Mouse (Mus musculus) liver, adult 2 months (tissue): ENCODE measurements at regions not wholly inside any gene's neighbourhood (a gene's known extent, or its start where the extent isn't known, plus 50 kb on each side); places are given as distances from the start of the nearest gene placed in this dataset.

Source experiments
- DNase-seq: peaks from one replicate; pipeline ENCODE4 v3.0.0-alpha.2; 2011; ENCODE audit warnings: low read depth, low spot score; ENCODE audit errors: extremely low read depth
- H3K27ac ChIP-seq: fragments of 200-500 bp; replicated peaks from 2 replicates; pipeline ENCODE4 v1.5.1; 2012; ENCODE audit warnings: low read depth, mild to moderate bottlenecking, control low read depth, inconsistent platforms, low read length; ENCODE audit not compliant: insufficient read depth
- H3K27me3 ChIP-seq: fragments of 200-500 bp; 2 replicates; pipeline ENCODE4 v1.6.1; 2012; ENCODE audit warnings: mild to moderate bottlenecking, moderate library complexity, low read length, inconsistent platforms; ENCODE audit not compliant: control insufficient read depth, insufficient read depth
- H3K36me3 ChIP-seq: fragments of 200-500 bp; 2 replicates; pipeline ENCODE4 v1.6.1; 2012; ENCODE audit warnings: low read length, inconsistent platforms; ENCODE audit not compliant: control insufficient read depth, insufficient read depth
- H3K4me1 ChIP-seq: fragments of 200-500 bp; 2 replicates; pipeline ENCODE4 v1.6.1; 2011; ENCODE audit warnings: low read length; ENCODE audit not compliant: control insufficient read depth, insufficient read depth
- H3K4me3 ChIP-seq: fragments of 200-500 bp; 2 replicates; pipeline ENCODE4 v1.5.1; 2011; ENCODE audit warnings: low read depth, mild to moderate bottlenecking, control low read depth, low read length, moderate library complexity; ENCODE audit not compliant: insufficient read depth
- H3K79me2 ChIP-seq: fragments of 200-500 bp; 2 replicates; pipeline ENCODE4 v1.6.1; 2012; ENCODE audit warnings: inconsistent platforms, mild to moderate bottlenecking, low read length, moderate library complexity; ENCODE audit not compliant: control insufficient read depth, insufficient read depth
- H3K9ac ChIP-seq: fragments of 200-500 bp; 2 replicates; pipeline ENCODE4 v1.6.1; 2012; ENCODE audit warnings: low read depth, mild to moderate bottlenecking, control low read depth, inconsistent platforms, low read length
- CTCF ChIP-seq: fragments of 200-500 bp; IDR thresholded peaks from 2 replicates; pipeline ENCODE4 v1.5.1; 2011; ENCODE audit warnings: low read depth, low read length, control low read depth
- POLR2A ChIP-seq: fragments of 200-500 bp; IDR thresholded peaks from 2 replicates; pipeline ENCODE4 v1.6.1; 2011; ENCODE audit warnings: low read length, control low read depth; ENCODE audit not compliant: insufficient read depth; ENCODE audit errors: extremely low read depth
- WGBS: fragments of 180-500 bp; shearing (Covaris S2); methylation state at CpG from one replicate; pipeline ENCODE4 v1.1.7; 2018; 5-methylcytosine and 5-hydroxymethylcytosine counted together

DNA sequence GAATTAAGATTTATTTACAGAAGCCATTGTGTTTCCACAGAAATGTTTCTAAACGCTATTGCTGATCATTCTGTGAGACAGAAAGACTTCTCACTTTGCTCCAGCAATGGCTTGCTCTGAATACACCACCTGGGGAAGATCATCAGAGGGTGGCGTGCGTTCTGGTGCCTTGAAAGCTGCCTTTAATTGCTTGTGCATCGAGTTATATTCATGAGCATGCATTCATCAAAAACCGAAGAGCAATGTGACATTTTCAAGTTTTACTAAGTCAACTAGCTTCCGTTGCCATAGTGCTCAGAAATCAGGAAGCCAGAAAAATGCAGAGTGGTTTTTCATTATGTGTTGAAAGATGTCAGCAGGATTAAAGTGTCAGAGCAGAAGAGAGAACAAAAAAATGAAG, 85.0 kb upstream of the Pcdh18 start:
- H3K4me1 ChIP-seq: no peaks in the 10 kb centered on the region
- no peak overlapping the region for H3K4me3 ChIP-seq
- H3K27me3 ChIP-seq: no peaks in the 10 kb centered on the region
- no peak overlapping the region for H3K9ac ChIP-seq
- H3K79me2 ChIP-seq: no peaks in the 10 kb centered on the region
- TF ChIP-seq CTCF (no peak), POLR2A (no peak)
- 79% methylated on average over 6 of the region's 6 CpGs for WGBS
- no peak overlapping the region for H3K27ac ChIP-seq
- no peaks in the 10 kb centered on the region for H3K36me3 ChIP-seq
- DNase-seq: no peak

DNA sequence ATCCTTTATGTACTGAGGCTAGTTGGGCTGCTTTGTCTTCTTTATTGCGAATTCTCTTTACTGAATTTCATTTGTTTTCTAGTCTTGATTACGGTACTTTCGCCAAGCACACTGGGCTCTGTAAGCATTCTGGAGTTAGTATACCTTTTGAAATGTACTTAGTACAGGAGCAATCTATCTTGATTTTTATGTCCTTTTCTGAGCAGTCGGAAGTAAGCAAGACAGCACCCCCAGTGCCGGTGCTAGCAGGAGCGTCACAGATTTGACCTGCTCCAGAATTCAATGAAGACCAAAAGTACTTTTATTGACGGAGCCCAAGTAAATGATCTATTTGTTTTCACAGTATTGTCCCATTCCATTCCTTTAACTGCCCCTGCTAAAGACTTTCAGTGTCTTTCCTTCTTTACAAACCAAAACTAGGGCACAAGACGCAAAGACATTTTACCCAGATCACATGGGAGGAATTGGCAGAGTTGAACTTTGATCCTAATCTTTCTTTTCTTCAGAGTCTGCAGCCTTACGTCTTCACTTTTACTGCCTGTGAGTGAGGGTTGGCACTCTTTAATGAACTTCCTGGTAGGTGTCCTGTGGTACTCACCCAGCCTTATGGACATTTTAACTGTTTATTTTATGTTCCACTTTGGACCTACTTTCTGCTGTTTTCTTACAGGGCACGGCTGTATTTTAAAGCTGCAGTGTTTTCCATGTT, 83.5 kb upstream of the Pcdh18 start:
- Histone ChIP-seq H3K27me3 (no peaks in the 10 kb centered on the region), H3K27ac (no peak overlapping the region), H3K9ac (no peak overlapping the region), H3K36me3 (no peaks in the 10 kb centered on the region), H3K4me3 (no peak overlapping the region), H3K79me2 (no peaks in the 10 kb centered on the region), H3K4me1 (no peaks in the 10 kb centered on the region)
- 79% methylated on average over 10 of the region's 10 CpGs for WGBS
- DNase-seq: no peak
- TF ChIP-seq CTCF (no peak), POLR2A (no peak)

- no peaks in the 10 kb centered on the region for H3K4me1 ChIP-seq
- TF ChIP-seq CTCF (no peak), POLR2A (no peak)
- no peaks in the 10 kb centered on the region for H3K79me2 ChIP-seq
- H3K9ac ChIP-seq: no peak overlapping the region
- peak; percentile 7 for DNase-seq
- 78% methylated on average over 5 of the region's 5 CpGs for WGBS
- H3K36me3 ChIP-seq: no peaks in the 10 kb centered on the region
- no peak overlapping the region for H3K4me3 ChIP-seq
- no peak overlapping the region for H3K27ac ChIP-seq
- no peaks in the 10 kb centered on the region for H3K27me3 ChIP-seq
These were observed 57.3 kb upstream of the Pcdh18 start for GRCm38 (mm10) chr3:49814401-49814800.

DNA sequence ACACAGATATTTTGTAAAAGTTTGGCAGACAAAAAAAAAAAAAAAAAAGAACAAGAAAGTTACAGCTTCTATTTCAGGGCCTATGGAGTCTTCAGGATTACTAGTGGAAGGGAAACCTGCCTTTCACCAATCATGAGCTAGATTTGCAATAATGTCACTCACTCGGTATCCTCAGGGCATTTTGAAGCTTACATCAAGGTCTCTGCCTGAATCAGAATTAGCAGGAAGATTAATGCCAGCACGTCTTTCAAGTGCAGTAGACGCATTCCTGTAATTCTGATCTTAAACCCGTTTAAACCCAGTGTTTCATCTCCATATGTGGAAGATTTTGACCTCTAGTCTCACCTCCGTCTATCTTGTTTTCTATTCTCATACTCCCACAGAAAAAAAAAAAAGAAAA, 50.6 kb upstream of the Pcdh18 start:
- DNase-seq: no peak
- H3K27ac ChIP-seq: no peak overlapping the region
- H3K4me3 ChIP-seq: no peak overlapping the region
- no peaks in the 10 kb centered on the region for H3K36me3 ChIP-seq
- TF ChIP-seq CTCF: no peak
- no peak for TF ChIP-seq POLR2A
- 71% methylated on average over 5 of the region's 5 CpGs for WGBS
- H3K79me2 ChIP-seq: no peaks in the 10 kb centered on the region
- no peak overlapping the region for H3K9ac ChIP-seq
- no peaks in the 10 kb centered on the region for H3K27me3 ChIP-seq
- no peaks in the 10 kb centered on the region for H3K4me1 ChIP-seq

- Histone ChIP-seq H3K4me1 (no peaks in the 10 kb centered on the region), H3K27ac (no peak overlapping the region), H3K79me2 (no peaks in the 10 kb centered on the region), H3K27me3 (no peaks in the 10 kb centered on the region), H3K9ac (no peak overlapping the region), H3K4me3 (no peak overlapping the region), H3K36me3 (no peaks in the 10 kb centered on the region)
- DNase-seq: no peak
- 73% methylated on average over 1 of the region's 1 CpGs for WGBS
- no peak for TF ChIP-seq CTCF
- TF ChIP-seq POLR2A: no peak
These were observed 50.2 kb upstream of the Pcdh18 start for GRCm38 (mm10) chr3:49807280-49807679.
